Mouse (Mus musculus): Measurements from ENCODE around the gene Gtpbp1.

GRCm38 (mm10) chr15:79765361-79765760 is 74.7 kb downstream of the Gtpbp1 start:
- TF ChIP-seq CTCF (conservative IDR thresholded peaks at IDR 0.05; ENCODE audit: insufficient read depth, insufficient read length, low read depth, low read length) (no peak), POLR2A (IDR thresholded peaks at IDR 0.05; ENCODE audit: low read depth, low read length) (no peak)
